Mouse (Mus musculus) frontal cortex, adult 2 months (tissue): ENCODE results near the gene Slc30a7. TPM values are rescaled to one million over a fixed set of nuclear protein-coding genes. Genes with fewer than 3 reads are reported as not detected.

Experiments
- DNase-seq, 2 experiments: peaks; one replicate each; pipeline ENCODE4 v3.0.0; 2022; ENCODE audit warnings: low spot score in 1 of 2; ENCODE audit errors: extremely low spot score in 1 of 2
- polyA plus RNA-seq: library from polyadenylated mRNA; depleted of rRNA; stranded (reverse); fragments of >200 nt; gene quantifications from 2 replicates; pipeline ENCODE4 v1.2.3, GENCODE M21; 2012

The Slc30a7 gene
- polyA plus RNA-seq, 1 experiment = 12.0 TPM

GRCm38 (mm10) chr3:115992588-115992987 is 14.6 kb downstream of the Slc30a7 start:
- no peak for DNase-seq

DNA sequence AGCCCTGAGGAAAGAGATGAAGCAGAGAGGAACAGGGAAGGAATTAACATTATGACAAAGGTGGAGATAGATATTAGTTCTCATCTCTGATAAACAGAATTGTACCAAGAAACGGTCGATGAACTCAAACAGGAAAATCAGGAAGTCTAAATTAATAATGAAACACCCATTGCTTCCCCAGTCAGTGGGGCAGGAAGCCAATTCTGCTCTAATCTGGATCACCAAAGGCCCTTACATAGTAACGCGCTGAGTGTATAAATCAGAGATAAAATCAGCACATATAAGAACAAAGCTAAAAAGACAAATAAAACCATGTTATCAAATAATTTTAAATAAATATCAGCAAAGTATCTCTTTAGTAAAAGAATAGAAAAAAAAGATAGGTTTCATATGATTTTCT is 15.1 kb downstream of the Slc30a7 start:
- no peak for DNase-seq

DNA sequence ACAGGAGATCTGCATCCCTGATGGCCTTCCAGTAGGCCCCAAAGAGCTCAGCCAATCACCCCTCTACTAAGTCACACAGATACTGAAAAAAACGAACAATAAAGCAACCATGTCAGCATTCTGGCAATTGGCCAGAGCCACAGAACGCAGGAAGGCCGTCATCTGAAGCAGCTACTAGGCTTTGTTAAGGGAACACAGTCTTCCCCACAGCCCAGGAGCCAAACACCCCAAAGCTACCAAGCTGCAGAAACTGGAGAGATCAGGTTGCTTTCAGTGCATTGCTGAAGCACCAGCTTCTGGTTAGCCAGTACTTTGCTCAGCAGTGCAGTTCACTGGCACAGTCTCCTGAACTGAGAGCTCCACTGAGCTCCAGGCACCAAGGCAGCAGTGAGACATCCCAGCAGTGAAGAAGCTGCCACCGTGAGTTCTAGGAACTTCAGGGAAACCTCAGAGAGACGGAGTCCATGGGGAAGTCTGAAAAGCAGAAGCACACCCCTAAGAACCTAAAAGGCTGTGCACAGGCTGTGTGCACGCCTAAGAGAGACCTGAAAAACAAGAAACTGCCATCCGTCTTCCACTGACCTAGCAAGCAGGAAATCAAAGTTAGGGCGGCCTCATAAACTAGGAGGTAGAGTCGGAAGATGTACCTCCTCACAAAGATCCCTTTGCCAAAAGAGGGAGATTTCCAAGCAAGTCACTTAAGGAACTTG is 21.9 kb downstream of the Slc30a7 start:
- no peak for DNase-seq

GRCm38 (mm10) chr3:115984653-115985052 is 22.6 kb downstream of the Slc30a7 start:
- no peak for DNase-seq

GRCm38 (mm10) chr3:115983217-115983616 is 24.0 kb downstream of the Slc30a7 start:
- DNase-seq = no peak

DNA sequence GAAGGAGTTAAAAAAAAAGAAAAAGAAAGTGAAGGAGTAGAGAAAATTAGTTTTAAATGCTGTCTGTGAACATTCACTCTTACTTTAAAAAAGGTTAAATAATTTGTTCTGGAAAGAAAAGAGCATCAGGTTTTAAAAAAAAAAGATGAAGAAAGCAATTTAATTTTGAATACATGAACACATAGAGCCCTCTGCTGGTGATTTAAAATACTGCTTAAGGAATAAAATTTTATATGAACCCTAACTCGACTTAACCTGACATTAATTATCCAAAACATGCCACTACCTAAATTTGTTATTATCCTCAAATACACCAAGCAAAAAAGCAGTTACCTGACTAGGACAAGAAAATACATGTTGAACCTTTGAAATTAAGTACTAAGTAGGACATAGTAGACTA is 28.2 kb downstream of the Slc30a7 start:
- DNase-seq = peak in 1 of 2 experiments; percentile 60

GRCm38 (mm10) chr3:115974995-115975394 is 32.2 kb downstream of the Slc30a7 start:
- DNase-seq = no peak

DNA sequence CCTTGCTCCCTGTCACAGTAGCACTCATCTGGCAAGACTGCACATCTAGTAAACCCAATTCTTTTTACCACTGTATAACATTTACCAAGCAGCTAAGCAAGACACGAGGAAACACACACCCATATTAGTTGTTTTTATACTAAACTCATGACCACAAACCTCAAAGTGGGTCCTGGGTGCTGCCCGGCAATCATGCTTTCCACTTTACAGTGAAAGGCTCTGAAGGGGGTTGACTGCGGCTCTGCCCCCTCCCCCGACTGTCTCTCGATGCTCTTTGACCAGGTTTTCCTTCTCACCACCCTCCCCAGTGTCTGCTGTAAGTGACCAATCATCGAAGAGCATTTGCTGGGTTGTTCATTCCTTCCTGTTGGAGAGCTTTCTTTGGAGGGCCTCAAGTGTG is 33.0 kb downstream of the Slc30a7 start:
- DNase-seq = no peak

GRCm38 (mm10) chr3:115971891-115972646 is 35.1 kb downstream of the Slc30a7 start:
- no peak for DNase-seq

GRCm38 (mm10) chr3:115971045-115971785 is 36.0 kb downstream of the Slc30a7 start:
- DNase-seq = no peak

DNA sequence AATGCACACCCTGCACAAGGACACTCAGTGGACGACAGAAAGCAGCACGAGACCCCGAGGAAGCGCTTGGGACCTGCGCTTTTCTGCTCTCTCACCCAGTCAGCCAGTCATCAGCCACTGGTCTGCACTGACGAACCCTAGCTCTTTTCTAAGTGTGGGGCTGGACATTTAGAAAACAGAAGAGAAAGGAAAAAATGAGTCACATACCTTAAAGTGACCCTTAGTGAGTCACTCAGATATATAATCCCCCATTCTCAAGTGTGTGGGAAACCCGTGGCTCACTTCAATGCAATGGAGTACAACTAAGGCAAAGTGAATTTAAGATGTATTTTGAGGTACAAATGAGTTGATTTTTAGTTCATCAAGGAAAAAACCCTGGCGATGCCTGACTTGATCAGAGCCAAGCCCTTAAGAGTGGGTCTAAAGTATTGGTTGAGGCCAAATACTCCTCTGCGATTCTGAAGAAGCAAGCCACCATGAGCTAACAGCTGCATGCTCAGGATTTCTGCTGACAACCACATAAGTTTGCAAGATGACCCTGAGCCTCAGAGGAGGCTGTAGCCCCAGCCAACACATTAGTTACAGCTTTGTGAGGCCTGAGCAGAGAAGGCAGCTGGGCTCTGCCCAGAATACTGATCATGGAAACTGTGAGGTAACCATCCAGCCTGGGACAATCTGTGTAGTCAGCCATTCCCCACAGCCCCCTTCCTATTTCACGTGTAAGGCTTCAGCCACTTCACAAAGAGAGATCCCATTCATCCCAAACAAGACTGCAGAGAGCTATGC is 38.3 kb downstream of the Slc30a7 start:
- no peak for DNase-seq

DNA sequence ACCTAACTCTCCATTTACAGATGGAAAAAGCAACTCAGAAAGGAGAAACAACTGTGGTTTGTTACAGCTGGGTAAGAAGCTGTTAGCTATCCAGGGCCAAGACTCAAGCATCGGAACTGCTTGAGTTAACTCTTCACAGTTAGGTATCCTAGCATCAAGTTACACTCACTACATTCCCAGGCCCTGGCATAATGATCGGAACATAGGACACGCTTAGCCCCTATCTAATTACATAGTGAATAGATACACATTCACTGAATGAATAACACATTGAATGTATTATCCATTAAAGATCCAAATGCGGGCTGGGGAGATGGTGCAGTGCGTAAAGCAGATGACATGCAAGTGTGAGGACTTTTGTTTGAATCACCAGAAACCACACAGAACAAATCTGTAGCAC is 43.1 kb downstream of the Slc30a7 start:
- no peak for DNase-seq

DNA sequence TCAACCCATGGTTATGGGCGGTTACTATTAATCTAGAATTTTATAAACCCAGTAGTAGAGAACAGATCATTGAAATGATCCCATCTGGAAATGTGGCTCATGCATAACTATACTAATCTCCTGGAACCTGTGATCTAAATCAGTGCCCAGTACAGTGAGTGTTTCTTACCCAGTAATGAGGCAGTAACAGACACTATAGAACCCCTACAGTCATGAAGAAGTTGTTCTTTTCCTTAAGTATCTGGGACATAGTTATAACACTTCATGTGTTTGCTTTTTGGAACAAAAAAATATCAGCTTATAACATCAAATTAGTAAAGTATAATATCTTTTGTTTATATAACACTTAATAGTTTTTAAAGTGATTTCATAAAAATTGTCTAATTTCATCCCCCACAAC is 43.6 kb downstream of the Slc30a7 start:
- no peak for DNase-seq

GRCm38 (mm10) chr3:115962028-115962415 is 45.2 kb downstream of the Slc30a7 start:
- DNase-seq = no peak

DNA sequence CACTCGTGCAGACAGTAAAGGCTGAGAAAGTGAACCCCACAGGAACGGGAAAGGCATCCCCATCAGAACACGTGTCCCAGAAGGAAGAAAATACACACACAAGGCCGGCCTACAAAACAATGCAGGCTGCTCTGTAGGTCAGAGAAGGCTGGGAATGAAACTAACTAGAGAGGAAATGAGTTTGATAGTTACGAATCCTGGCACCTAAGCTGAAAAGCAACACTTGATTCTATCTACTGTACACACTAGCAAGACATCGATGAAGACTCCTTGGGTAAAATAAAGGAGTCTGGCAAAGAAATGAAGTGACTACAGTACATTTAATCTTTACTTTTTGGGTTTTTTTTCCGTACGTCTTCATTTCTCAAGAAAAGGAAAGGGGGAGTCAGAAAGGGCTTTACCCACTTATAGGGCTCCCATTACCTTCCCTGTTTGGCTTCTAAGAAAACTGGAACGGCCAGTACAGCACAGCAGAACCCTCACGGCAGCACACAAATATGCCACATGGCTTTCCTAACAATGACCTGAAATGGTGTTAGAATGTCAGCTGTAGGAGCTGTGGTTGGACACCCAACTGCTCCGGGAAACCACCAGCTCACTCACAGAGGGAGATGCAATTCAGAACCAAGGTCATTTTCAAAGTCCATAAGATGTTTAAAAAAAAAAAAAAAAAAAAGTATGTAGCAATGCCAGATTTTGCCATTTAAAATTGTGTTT is 45.7 kb downstream of the Slc30a7 start:
- no peak for DNase-seq

- no peak for DNase-seq
Observed at GRCm38 (mm10) chr3:115957223-115957622, 50.0 kb downstream of the Slc30a7 start.

DNA sequence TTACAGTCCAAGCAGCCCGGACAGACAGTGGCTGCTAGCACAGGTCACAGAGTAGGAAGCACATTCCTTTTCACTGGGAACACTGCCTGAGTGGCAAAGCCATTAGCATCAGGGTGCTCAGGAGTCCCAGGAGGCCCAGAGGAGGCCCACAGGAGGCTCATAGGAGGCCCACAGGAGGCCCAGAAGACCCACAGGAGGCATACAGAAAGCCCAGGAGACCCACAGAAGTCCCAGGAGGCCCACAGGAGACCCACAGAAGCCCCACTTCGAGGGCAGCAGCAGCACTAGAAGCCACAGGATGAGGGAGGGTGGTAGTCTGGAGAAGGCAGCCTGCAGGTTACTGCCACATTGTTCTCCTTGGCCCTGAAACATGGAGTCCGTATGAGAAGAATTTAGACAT is 54.1 kb downstream of the Slc30a7 start:
- no peak for DNase-seq

DNA sequence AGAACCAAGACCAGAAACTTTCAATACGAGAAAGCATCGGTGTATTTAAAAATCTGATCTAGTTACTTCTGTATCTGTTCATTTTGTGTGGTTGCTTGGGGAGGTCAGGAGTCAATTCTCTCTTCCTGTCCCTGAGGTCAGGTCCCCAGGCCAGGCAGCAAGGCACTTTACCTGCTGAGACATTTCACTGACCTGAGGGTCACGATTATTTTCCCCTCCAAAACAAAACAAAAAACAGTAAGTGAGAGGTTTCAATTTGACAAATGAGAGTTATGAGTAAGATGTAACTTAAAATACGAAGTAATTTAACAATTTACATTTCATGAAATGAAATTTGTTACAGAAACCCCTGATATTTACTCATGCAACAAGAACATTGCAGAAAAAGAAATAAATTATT is 54.9 kb downstream of the Slc30a7 start:
- DNase-seq = no peak

- no peak for DNase-seq
Observed at GRCm38 (mm10) chr3:115951221-115951620, 56.0 kb downstream of the Slc30a7 start.
